Mouse (Mus musculus): ENCODE data around the gene Ubap1l.

DNA sequence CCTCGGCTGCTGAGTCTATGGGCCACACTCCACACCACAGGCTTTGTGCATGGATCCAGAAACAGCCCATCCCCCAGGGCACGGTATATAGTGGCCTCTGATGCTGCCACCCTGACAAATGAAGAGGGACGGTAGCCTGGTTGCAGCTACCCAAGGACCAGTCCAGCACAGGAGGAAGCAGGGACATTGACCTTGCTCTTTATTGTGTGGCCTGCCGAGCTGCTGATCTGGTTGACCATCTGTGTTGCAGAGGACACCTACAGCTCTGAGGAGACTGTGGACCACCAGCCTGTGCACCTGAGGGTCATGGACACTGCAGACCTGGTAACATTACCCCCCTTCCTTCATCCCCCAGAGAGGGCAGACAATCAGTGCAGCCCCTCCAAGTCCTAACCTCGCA is 46.5 kb downstream of the Ubap1l start:
- TF ChIP-seq CTCF (IDR thresholded peaks at IDR 0.05; ENCODE audit: low read depth): no peak
- TF ChIP-seq EP300 (optimal IDR thresholded peaks at IDR 0.05): no peak

Measured in stomach, postnatal 0 days (tissue).